Mouse (Mus musculus) adrenal gland, postnatal 14 days (tissue): ENCODE results near the gene Grip1. TPM values are rescaled to one million over a fixed set of nuclear protein-coding genes. Genes with fewer than 3 reads are reported as not detected.

Experiments used
- DNase-seq: peaks from one replicate; pipeline ENCODE4 v3.0.0; 2021; ENCODE audit warnings: mixed read lengths
- total RNA-seq: library from RNA; stranded (reverse); gene quantifications from 2 replicates; pipeline ENCODE4 v1.2.3, GENCODE M21; 2021

Grip1 gene
- total RNA-seq, 1 experiment from 2014 or later: 1.3 TPM

DNA sequence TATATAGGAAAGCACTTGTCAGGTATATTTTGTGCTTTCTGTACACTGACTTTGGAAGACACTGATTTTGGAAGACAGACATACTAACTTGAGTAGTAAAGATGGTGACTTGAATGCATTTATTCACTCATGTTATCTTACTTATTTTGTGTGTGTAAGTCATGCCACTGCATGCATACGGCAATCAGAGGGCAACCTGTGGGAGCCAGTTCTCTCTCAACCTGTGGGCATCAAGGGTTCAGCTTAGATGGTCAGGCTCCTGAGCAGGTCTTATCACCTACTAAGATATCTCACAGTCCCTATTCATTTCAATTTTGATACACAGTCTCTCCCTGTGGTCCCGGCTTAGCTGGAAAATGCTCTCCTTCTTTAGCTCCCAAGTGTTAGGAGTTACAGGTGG, 5.4 kb downstream of the Grip1 start:
- DNase-seq: no peak

DNA sequence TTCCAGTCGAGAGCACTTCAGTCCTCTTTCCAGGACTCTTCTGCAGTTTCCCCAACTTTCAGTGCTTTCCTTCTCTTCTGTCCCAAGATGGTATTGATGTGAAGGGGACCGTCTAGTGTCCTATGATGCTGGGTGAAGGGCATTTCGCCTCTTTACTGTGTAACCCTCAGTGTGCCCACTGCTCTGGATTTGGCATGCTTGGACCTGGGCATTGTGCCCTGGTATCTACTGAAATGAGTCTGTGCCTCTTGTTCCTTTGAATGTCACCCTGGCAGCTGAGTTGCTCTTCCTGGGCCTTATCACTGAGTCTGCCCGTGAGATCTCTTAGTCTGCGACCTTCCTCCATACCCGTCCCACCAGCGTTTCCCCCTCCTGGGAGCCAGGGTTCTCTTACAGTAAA, 9.7 kb downstream of the Grip1 start:
- no peak for DNase-seq

DNA sequence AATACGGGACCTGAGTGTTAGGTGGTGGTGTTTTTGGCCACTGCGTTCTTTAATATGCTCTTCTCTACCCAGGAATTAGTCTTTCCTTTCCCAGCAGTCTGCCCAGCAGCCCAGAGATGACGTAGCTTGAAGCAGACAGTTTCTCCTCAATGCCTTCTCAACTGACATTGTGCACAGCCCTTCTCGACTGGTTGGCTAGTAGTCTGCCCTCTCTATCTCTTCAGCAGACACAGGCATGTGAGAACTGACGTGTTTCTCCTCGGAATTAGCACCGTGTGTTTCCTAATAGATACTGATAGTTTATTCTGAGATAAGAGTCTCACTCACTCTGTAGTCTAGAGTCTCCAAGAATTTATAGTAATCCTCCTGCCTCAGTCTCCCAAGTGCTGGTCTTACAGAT, 10.2 kb downstream of the Grip1 start:
- no peak for DNase-seq

DNA sequence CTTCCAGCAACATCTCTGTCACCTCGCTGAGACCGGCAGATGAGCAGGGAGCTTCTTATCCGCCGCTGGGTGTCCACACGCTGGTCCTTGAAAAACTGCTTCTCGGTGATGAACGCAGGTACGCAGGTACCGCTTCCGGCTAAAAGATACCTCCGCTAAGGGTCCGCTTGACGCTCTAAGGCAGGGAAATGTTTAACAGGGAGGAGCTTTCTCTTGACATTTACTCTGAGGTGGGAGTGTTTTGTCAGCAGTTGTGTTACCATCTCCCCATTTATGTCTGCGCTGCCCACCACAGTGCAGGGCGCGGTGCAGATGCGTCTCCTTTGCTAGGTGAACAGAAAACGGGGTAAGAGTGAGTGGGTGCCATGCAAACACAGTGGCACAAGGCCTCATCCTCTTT, 14.3 kb downstream of the Grip1 start:
- DNase-seq: no peak

DNA sequence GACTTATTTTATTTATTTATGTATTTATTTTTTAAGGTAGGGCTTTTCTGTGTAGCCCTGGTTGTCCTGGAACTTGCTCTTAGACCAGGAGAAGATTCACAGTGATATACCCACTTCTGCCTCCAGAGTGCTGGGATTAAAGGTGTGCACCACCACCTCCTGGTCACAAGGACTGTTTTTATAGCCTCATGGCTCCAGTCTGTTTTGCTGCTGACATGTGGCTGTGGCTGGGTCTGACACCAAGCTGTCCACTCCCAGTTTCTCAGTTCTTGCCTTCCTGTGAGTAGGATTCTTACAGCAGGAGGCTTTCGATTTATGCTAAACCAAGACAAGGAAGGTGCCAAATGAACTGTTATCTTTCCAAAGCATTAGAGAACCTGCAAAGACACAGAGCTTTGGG, 16.5 kb downstream of the Grip1 start:
- DNase-seq: no peak

DNA sequence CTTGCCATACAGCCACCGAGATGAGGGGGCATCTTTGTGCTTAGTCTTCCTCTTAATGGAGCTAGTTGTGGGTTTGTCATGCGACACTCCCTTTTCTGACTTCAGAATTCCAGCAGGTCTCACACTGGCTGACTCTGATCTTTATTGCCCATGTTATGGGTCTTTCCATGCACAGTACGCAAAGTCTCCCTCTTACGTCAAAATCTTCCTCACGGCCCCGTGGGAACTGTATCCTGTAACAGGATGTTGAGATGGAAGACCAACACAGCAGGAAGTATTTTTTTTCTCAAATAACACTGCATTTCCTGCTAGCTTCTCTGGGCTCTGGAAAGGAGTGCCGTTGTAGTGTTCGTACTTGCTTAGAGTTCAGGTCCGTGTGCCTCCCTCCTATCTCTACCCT, 21.5 kb downstream of the Grip1 start:
- no peak for DNase-seq

DNA sequence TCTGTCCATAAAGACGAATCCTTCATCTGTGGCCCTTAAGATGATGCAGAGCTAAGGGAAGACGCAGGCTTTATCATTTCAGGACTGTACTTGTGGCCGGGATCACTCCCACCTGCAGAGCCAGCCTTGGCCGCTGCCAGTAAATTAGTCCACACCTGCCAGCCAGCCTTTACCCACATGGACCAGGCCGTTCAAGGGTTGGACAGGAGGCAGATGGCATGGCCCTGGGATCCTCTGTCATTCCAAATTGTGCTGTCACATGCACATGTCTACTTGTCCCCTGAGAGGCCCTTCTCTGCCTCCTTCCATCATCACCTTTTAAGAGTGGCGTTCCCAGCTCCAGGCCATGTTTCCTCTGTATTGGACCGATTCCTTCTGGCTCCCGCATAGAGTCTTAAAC, 24.0 kb downstream of the Grip1 start:
- no peak for DNase-seq

DNA sequence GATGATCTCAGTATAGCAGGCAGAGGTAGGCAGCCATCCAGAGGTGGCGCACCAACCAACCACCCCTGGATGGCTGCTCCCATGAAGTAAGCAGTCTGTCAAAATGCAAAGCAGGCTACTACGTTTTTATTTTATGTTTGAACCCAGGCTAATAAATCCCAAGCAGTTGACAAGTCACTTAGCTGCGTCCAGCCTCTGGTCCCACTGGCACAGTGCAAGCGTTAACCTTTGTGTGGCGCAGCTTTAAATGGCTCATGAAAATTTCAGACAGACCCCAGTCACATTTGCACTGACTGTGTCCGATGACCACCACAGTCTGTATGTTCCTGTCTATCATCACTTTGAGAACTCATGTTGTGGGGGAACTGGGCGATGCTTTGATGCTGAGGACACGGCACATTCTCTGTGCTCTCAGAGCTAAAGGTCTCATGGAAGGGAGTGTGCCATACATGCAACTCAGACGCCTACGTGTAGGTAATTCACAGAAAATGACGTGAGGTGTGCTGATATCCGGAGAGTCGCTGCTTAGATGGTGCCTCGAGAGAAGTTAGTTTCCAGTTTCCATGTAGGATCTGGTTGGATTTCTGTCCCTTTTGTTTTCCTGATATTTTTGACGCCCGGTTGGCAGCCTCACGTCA, 29.6 kb downstream of the Grip1 start:
- DNase-seq: no peak

DNA sequence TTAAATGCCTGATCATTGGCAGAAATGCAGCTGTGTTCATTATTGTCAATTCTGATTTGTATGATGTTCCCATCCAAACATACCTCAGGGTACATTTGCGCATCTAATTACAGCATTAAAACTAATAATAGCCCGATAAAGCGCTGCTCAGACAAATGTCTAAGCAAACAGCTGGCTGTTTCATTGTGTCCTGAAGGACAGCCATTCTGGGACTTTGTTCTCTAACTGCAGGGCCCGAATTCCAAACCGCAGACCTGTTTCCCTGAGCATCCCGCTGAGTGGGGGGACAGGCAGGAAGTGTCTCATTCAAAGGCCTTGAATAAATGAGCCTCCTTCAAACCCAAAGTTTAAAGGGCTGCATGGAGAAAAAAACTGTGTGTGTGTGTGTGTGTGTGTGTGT, 30.1 kb downstream of the Grip1 start:
- no peak for DNase-seq

DNA sequence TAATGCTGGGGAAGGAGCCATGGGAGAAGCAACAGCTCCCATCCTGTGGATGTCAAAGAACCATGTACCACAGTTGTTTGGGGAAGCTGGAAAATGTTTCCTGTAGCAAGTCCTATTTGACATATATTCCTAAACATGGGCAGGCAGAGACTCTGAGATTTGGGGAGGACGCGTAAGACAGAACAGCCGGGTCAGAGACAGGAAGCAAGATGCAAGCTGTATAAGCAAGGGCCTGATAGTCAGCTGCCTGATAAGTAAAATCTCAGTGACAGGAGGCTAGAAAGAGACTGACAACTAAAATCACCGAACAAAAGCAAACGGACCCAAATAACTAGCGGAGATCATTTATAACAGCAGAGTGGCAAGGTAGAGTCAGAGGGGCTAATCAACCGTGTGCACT, 33.3 kb downstream of the Grip1 start:
- DNase-seq: no peak

DNA sequence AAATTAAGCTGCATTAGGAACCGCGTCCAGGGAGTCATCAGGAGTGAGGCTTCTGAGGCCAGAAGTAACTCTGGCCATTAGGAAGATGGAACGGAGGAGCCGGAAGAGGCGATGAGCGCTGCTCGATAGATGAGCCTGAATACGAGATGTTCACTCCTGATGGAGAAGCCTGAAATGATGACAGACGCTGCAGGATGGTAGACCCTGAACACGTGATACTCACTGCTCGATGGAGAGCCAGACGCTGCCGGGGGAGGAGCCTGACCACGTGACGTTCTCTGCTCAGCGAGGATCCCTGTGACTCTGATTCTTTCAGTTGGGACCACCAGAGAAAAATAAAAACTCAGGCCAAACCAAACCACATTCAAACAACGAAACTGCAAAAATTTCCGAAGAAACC, 37.2 kb downstream of the Grip1 start:
- no peak for DNase-seq

DNA sequence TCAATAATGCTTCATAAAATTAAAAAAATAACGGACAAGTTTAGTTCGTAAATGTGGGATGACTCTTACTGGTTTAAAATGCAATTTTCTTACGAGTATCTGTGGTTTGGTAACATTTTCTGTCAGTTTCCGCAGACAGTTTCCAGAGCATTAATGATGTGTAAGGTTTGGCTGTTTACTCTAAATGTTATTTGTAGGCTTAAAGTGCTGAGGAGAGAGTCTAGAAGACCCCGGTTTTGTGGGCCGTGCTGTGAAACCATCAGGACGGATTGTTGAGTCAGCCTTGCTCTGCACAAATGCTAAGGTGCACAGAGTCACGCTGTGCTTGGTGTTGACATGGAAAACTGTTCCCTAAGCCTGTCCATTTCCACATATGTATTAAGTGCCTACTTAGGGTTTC, 41.7 kb downstream of the Grip1 start:
- DNase-seq: no peak

DNA sequence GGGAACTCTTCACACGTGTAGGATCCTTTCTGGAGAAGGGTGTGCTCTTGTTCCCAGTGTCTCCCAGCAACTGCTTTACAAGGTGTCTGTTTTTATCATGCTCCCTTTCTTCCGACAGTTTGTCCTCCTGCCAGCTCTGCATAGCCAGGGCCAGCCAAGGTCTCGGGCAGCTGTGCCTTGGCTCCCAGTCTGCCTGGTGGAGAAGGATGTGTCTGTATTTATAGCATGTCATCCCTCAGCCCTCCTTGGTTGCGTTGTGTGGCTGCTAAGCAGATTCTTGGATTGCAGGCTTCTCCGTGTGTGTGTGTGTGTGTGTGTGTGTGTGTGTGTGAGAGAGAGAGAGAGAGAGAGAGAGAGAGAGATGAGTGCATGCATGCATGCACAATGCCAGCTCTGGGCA, 42.6 kb downstream of the Grip1 start:
- peak; percentile 49 for DNase-seq

DNA sequence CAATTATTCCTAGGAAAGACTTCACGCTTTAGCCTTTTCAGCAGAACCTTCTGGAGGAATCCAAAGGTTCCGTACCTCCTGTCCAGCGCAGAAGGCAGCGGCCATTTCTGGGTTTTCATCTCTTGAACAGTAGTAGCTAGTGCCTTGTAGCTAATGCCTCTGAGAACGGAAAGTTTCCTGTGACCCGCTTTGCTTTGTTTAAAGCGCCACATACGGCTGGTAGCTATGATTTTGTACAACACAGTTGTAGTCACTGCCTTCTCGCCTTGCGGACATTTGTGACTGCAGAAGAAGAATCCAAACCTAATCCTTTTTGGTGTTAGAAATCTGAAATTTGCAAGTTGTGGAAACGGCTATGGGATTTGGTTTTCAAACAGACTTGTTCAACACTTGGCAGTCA, 68.1 kb downstream of the Grip1 start:
- DNase-seq: no peak

DNA sequence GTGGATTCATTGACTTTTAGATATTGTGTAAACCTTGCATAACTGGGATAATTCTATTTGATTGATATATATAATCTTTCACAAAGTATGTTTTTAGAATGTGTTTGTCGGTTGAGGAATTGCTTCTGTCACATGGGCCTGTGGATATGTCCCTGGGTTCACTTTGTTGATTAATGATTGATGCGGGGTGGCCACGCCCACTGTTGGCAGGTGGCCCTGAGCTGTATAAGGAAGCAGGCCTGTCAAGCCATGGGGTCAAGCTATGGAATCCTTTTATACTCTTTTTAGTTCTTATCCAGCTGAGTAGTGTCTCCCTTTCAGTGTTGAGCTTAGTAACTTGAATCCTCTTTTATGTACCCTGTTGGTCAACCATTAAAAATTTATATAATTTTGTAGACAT, 72.1 kb downstream of the Grip1 start:
- no peak for DNase-seq

DNA sequence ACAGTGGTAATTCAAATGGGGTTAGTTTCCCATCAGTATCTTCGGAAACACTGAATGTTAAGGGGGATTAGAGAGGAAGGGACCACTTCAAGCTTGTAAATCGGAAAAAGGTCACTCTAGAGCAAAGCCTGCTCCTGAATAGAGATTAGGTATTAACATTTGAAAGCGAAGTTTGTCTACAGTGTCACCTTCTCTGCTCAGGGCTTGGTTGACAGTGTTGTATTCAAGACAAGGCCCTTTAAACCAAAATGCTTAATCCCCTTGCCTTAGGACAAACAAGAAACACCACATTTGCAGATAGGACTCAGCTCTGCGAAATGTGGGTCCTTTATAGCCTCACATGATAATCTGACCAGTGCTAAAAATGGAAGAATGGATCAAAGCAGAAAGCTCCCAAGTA, 81.2 kb downstream of the Grip1 start:
- DNase-seq: no peak

DNA sequence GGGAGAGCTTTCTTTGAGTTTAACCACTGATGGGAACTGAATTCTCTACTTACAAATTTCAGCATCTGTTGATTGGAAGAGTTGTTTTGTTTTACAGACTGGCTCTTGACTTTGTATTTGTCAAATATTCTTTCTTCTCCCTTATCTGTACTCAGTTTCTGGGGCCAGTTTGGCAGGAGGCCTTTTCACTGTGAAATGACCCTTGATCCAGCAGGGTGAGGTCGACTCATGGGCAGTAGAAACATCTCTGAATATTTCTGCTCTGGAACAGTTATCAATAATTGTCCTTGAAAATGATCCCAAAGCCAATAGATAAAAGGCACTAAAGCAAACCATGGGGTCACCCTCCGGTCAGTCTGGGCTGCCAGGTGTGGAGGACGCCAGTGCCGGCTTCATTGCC, 88.0 kb downstream of the Grip1 start:
- no peak for DNase-seq

DNA sequence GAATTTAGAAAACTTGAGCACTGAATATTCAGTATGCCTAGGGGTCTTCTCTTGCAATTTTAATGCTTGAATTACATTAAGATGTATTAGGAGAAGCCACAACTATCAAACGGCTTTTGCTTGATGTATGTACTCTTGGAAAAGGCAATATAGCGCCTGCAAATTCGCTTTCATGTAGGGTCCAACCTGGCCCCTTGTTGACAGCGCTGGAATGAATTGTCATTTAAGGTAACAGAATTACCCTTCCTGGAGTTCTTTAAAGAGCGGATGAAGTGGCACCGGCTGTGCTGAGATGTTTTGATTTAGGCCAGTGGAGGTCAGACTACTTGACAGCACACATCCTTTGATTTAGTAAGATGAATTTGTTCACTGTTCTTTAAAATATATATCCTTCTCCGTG, 90.1 kb downstream of the Grip1 start:
- no peak for DNase-seq

DNA sequence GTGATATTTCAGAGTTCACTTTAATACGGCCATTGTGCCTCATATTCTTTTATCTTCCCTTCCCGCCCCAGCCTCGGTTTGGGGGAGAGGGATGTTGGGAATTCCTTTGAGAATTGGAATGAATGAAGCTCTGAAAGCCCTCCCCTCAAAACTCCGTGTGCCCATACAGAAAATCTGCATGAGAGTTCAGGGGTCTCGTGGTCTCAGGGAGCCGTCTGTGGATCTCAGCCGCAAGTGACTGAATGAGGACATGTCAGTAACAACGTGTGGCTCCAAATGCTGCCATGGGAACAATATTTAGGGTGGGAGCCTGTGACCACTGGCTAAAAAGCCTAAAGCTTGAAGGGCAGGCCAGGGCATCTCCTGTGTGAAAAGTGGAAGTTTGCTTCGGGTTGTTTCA, 91.1 kb downstream of the Grip1 start:
- DNase-seq: no peak

DNA sequence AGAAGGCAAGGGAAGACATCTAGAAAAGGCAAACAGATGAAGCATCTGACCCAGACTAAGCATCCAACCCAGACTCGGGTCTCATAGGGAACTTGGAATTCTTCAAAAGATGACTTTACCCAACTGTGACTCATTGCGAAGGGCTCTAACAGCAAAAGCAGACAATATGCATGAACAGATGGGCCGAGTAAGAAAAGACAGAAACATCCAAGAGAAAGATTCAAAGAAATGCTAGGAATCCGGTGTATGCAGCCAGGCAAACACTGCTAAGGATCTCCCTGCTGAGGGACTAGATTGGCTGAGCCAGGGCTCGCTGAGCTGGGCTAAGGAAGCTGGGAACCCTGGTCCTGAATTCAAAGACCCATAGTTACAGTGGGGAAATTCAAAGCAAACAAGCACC, 94.2 kb downstream of the Grip1 start:
- DNase-seq: no peak

DNA sequence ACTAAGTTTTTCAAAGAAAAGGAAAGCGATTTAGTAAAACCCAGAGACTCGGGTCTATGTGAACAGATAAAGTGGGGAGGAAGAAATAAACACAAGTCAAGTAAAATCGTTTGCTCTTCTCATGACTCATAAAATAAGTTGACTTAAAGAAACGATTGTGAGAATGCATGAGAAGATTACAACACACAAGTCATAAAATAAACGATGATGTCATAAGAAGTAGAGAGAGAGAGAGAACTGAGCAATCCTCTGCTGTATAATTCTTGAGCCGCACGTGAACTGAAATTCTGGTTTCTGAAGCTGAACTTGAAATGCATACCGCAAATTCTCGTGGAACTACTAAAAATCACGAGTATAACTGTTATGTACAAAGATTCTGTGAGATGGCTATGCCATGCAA, 95.1 kb downstream of the Grip1 start:
- no peak for DNase-seq

DNA sequence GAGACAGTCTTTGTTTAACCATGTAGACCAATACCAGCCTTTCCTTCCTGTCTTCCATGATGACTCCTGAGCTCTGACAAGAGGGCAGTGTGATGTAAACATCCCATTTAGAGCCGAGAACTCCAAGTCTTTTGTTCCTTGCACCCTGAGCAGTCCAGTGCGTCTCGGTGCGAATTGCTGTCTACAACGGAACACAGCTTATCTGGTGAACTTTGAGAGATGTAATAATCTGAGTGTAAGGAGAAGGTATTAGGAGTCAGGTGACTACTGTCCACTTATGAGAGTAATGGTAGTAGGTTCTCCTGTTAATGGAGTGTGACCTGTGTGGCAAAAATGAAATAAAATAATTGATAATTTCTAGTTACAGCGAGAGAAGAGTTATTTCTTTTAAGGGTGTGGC, 97.0 kb downstream of the Grip1 start:
- no peak for DNase-seq

DNA sequence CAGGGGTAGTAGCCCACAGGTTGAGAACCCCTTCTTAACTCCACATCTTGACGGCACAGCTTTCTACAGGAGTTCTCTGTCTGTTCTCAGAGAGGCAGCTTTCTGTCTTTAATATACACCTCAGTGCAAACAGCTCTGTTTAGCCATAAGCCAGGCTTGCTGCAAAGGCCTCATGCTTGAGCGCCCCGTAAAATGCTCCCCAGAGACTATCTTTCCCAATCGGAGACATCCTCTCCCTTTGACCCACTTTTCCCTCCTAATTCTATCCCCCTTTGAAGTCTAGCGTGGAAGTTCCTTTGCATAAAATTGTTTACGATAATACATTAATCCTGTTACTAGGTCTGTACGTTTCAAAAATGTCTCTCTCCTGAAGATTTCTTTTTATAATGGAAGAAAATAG, 102.7 kb downstream of the Grip1 start:
- DNase-seq: no peak

DNA sequence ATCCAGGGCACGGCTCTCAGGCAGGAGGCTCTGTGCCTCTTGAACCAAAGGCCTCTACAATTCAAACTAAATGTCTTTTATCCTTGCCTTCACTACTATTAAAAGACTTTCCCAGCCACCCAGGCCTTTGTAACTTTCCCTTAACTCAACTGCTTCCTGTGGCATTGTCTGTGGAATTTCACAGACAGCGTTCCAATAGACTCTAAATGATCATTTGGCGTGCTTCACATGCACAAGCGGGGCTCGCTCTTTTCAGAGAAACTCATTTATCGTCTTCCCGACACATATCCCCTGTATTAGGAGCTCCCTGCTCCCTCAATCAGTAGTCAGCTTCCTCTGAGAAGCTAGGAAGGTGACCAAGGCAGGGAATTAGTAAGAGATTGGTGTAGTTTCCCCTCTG, 104.8 kb downstream of the Grip1 start:
- DNase-seq: no peak

DNA sequence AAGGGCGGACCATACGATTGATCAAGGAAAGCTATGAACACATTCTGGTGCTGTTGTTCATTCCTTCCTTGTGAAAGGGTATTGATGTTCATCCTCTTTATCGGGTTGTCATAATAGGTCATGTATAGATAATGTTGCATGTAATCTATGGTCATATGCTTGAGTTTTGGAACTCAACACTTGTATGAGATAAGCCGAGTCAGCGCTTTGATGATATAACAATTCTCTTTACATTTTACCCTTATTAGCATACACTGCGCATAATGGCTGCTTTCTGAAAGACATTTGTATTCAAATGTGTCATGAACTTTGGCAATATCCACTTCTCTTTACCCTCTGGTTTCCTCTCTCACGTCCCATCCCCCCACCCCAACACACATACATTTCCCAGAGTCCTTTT, 111.2 kb downstream of the Grip1 start:
- no peak for DNase-seq
